Mouse (Mus musculus): ENCODE data around the gene Mocs3. TPM values are rescaled to one million over a fixed set of nuclear protein-coding genes. Genes with fewer than 3 reads are reported as not detected.

The Mocs3 gene
- total RNA-seq (2021), result 10 to 100 TPM; 17.5 to 21.3 TPM

DNA sequence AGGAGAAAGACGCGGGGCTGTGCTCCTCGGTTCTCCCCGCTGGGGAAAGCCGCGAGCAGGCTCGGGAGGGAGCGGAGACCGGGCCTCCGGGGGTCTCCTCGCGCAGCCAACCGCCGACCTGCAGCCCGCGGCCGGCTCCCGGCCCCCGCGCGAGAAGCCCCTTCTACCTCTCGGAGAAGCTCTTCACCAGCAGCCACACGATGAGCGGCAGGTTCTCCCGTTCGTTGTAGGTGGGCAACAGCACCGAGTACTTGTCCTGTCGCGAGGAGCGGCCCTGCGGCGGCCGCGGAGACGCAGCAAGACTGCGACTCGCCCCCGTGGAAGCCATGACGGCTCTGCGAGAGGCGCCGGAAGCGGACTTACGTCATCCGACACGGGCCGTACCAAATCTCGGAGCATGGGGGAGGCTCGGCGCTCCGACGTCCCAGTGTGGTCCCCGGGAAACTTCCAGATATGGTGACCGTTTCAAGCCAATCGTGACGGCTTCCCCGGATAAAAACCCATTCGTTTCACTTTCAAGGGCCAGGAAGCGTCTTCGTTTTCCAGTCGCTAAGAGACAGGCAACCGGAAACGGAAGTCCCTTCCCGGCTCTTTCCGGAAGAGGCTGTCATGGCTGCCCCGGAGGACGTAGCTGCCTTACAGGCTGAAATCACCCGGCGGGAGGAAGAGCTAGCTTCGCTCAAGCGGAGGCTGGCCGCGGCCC, at the start of gene Mocs3, which contains the start of the genes Gm20716 and Dpm1:
Gene Mocs3, plus strand, starts transcription at position 597 of the 703 bp plus-strand sequence.
Gene Gm20716, minus strand, starts transcription at position 339 of the 703 bp plus-strand sequence.
Gene Dpm1, minus strand, starts transcription at position 566 of the 703 bp plus-strand sequence.
- intact Hi-C loops (cut with DNase I), result no loop called here
- peak; percentile 93 to 94 for DNase-seq (ENCODE audit: low spot score in 2 of 2)

DNA sequence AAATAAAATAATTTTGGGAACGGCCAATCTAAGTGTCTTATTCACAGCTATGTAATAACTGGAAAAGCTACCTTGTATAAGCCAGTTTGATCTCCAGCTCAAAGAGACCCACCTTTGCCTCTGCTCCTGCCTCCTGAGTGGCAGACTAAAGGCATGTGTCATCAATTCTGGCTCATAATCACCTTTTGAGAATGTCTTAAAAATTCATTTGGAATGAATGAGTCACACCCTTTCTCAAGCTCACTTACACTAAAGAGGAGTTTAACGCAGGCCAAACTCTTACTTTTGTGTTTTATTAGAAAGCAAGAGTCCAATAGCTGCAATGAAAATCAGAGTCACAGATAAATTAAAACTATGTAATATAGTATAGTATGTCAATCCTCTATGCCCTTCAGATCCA, 38.6 kb upstream of the Mocs3 start:
- intact Hi-C loops (cut with DNase I), result no loop called here
- DNase-seq (ENCODE audit: low spot score in 2 of 2), result no peak

DNA sequence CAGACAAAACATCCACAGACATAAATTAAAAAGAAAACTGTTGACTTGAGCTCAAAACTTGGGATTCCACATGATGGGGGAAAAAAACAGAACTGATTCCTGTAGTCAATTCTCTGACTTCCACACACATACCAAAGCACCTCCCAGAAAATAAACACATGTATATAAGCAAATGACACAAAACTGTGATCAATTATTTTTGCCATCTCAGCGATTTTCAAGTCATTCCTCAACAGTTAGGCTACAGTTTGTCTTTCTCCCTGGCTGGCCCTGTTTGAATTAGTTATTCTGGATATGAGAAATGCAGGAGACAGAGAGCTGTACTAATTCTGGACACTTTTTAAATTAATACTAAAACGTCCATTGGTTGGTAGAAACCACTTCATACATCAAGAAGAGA, 36.7 kb upstream of the Mocs3 start:
- intact Hi-C loops (cut with DNase I), result no loop called here
- no peak for DNase-seq (ENCODE audit: low spot score in 2 of 2)

GRCm38 (mm10) chr2:168195721-168196120, 34.7 kb upstream of the Mocs3 start:
- no peak for DNase-seq (ENCODE audit: low spot score in 2 of 2)
- intact Hi-C loops (cut with DNase I), result no loop called here

- intact Hi-C loops (cut with DNase I), result no loop called here
Measured at GRCm38 (mm10) chr2:168198421-168198820, 32.0 kb upstream of the Mocs3 start.

DNA sequence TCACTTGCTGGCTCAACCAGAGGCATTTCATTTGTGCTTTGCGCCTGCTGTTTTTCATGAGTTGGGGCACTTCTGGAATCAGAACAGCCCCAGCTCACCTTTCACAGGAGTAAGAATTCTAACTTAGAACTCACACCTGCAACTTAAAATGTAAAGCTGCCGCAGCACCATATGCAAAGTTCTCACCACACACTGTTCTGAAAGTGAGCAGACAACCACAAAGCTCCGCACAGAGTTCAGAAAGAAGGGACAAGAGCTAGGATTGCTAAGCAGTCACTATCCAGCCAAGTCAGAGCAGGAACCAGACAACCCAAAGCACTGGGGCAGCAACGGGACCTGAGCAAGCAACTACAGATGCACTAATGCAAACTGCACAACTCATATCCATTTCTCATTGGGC, 30.9 kb upstream of the Mocs3 start:
- DNase-seq (ENCODE audit: low spot score in 2 of 2), result no peak
- intact Hi-C loops (cut with DNase I), result no loop called here

More at GRCm38 (mm10) chr2:168198421-168198820, 32.0 kb upstream of the Mocs3 start:
- DNase-seq (ENCODE audit: low spot score in 2 of 2), result no peak

- no peak for DNase-seq (ENCODE audit: low spot score in 2 of 2)
- intact Hi-C loops (cut with DNase I), result loop anchor here (5.0 kb wide), 1 partner anchor 38 kb away; no protein-coding TSS in a partner anchor
Measured at GRCm38 (mm10) chr2:168200014-168200691, 30.3 kb upstream of the Mocs3 start.

- intact Hi-C loops (cut with DNase I), result loop anchor here (2.0 to 5.0 kb wide), 2 partner anchors 42 to 88 kb away; no protein-coding TSS in a partner anchor
- no peak for DNase-seq (ENCODE audit: low spot score in 2 of 2)
Measured at GRCm38 (mm10) chr2:168204476-168204999, 25.9 kb upstream of the Mocs3 start.

GRCm38 (mm10) chr2:168205265-168205664, 25.2 kb upstream of the Mocs3 start:
- intact Hi-C loops (cut with DNase I), result loop anchor here (2.0 kb wide), 1 partner anchor 88 kb away; no protein-coding TSS in a partner anchor
- DNase-seq (ENCODE audit: low spot score in 2 of 2), result peak; percentile 86 to 88

- DNase-seq (ENCODE audit: low spot score in 2 of 2), result peak; percentile 29 to 32
- intact Hi-C loops (cut with DNase I), result loop anchor here (2.0 kb wide), 1 partner anchor 89 kb away; no protein-coding TSS in a partner anchor
Measured at GRCm38 (mm10) chr2:168205681-168206631, 24.5 kb upstream of the Mocs3 start.

- intact Hi-C loops (cut with DNase I), result no loop called here
- peak; percentile 93 for DNase-seq (ENCODE audit: low spot score in 2 of 2)
Measured at GRCm38 (mm10) chr2:168206725-168207644, 23.4 kb upstream of the Mocs3 start, which contains the start of gene Adnp. Gene Adnp, minus strand, starts transcription at chr2:168207112.

GRCm38 (mm10) chr2:168207883-168208282, 22.5 kb upstream of the Mocs3 start:
- no peak for DNase-seq (ENCODE audit: low spot score in 2 of 2)
- intact Hi-C loops (cut with DNase I), result no loop called here

GRCm38 (mm10) chr2:168213788-168214397, 16.5 kb upstream of the Mocs3 start:
- intact Hi-C loops (cut with DNase I), result no loop called here
- DNase-seq (ENCODE audit: low spot score in 2 of 2), result no peak

DNA sequence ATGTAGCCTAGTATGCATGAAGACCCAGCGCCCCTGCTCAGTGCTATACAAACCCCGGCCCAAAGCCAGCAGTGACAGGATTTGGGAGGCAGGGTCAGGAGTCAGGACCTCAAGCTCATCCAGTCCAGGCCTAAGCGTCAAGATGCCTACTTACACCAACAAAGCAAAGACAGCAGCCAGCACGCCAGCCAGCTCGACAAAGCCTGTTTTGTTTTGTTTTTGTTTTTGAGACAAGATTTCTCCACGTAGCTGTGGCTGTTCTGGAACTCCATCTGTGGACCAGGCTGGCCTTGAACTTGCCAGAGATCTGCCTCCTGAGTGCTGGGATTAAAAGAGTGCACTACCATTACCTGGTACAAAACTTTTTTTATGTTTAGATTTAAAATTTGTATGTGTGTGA, 7.1 kb upstream of the Mocs3 start:
- no peak for DNase-seq (ENCODE audit: low spot score in 2 of 2)

GRCm38 (mm10) chr2:168229116-168230025, 1.1 kb upstream of the Mocs3 start:
- DNase-seq (ENCODE audit: low spot score in 2 of 2), result peak; percentile 49 to 53
- intact Hi-C loops (cut with DNase I), result no loop called here

More for the DNA sequence above, 7.1 kb upstream of the Mocs3 start:
- intact Hi-C loops (cut with DNase I), result no loop called here

- intact Hi-C loops (cut with DNase I), result no loop called here
- peak; percentile 35 to 63 for DNase-seq (ENCODE audit: low spot score in 2 of 2)
Measured at GRCm38 (mm10) chr2:168230773-168231470, 500 bp downstream of the Mocs3 start.

Measured in left cerebral cortex, postnatal 36 days (tissue).